Mouse (Mus musculus) frontal cortex, postnatal 25 days (tissue): ENCODE data around the gene Arl3.
"Not testable (repeated sequence)": the region's sequence is repeated elsewhere in the genome, so short reads cannot be mapped to it uniquely, and the experiment has no call there.

Experiments used
- DNase-seq, 2 experiments: peaks; one replicate each; pipeline ENCODE4 v3.0.0; 2022; ENCODE audit warnings: low spot score in 2 of 2

Arl3 gene

DNA sequence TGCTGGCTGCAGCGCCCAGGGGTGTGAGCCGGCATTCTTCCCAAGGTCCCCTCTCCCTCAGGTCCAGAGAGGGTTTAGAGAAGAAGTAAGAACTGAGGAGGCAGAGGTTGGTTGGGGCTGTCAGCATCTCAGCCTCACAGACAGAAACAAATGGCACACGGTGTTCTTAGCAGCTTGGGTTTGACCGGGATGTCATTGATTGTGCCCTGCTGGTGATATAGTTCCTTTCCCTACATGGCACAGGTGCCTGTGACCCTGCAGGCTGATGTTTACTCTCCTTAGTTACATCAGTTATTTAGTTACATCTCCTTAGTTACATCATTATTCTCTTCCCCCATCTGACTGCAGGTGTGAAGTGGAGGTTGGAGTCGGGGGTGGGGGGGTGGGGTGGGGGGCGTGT lies 18.6 kb upstream of the Arl3 start:
- no peak for DNase-seq

DNA sequence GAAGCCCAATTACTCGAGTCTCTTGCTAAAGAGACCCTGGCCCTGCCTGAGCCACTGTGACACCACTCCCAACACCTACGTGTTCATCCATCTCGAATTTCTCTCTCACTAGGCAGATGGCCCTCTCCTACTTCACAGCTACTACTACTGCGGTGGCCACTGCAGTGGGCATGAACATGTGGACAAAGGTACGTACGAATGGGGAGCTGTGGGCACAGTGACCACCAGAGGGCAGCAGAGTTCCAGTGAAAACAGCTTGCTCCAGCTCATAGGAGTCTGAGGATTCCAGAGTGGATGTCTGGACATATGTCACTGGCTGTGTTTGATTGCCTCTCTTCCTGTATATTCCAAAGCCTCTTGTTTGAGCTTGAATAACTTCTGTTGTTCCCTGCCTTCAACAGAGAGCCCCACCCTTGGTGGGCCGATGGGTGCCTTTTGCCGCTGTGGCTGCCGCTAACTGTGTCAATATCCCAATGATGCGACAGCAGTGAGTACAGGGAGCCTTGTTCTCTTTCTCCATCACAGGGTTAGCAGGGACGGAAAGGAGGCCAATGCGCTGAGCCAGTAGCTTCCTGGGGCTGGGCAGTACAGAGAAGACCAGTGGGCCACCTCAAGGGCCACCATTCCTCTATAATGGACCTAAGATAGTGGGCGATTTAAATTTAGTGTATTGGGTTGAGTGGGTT lies 15.0 kb upstream of the Arl3 start:
- peak; percentile 84 to 85 for DNase-seq

DNA sequence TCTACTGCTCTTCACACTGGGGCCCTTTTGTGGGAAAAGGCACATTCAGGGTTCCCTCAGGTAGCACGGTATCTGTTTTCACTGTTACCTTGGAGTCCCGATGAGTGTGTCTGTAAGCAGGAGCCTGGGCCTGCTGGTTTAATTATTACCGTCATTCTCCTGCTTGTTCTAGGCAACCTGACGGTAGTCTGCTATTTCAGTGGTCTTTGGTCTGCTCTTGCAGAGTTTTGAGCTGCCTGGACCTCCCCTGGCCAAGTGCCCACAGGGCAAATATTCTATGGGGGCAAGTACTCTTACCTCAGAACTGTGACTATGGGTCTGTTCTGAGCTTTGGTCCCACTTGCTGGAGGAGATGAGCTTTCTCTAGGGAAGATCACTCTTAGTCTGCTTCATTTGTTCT lies 2.2 kb upstream of the Arl3 start:
- DNase-seq: no peak

DNA sequence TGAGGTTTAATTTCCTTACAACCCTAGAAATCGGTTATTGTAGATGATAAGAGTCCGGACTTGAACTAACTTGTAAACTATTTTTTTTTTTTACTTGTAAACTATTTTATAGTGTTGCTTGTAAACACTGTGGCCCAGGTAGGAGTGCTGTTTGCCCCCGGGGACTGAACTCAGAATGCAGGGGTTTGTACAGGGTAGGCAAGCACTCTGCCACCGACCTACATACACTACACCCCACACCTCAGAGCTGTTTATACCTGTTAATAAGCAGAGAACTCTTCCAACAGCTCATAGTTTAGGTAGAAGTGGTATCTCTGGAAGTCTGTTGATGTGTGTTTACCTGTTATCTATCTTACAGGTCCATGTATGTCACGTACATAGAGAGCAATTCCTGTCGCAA lies 992 bp upstream of the Arl3 start:
- no peak for DNase-seq

DNA sequence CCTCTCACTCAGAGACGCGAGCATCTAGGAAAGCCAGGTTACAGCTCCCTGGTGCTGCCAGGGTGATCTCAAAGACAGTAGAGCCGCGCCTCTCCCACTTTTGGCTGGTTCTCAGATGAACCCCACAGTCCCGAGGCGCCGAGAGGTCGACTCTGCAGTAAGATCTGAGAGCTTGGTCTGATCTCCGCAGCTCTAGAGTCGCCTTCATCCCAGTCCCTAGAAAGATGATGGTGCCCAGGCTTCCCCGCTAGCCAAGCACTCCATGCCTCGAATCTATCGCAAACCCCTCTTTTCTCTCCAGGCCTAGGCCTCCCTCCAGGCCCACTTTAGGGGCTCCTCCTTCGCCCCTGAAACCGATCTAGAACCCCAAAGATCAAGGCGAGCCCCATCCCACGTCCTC lies 450 bp downstream of the Arl3 start:
- DNase-seq: peak in 1 of 2 experiments; percentile 25

DNA sequence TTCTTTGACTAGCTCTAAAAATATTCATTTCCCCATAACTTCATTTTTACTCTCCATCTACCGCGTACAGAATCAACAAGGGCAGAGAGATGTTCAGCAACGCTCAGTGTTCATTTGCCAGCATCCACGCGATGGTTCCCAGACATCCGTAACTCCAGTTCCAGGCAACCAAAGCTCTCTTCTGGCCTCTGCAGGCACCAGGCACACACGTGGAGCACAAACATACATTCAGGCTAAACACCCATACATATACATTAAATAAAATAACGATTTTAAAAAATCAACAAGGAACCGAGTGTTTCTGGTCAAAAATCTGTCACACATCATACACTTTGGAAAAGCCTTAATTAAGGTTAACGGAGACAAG lies 1.1 kb downstream of the Arl3 start:
- no peak for DNase-seq

DNA sequence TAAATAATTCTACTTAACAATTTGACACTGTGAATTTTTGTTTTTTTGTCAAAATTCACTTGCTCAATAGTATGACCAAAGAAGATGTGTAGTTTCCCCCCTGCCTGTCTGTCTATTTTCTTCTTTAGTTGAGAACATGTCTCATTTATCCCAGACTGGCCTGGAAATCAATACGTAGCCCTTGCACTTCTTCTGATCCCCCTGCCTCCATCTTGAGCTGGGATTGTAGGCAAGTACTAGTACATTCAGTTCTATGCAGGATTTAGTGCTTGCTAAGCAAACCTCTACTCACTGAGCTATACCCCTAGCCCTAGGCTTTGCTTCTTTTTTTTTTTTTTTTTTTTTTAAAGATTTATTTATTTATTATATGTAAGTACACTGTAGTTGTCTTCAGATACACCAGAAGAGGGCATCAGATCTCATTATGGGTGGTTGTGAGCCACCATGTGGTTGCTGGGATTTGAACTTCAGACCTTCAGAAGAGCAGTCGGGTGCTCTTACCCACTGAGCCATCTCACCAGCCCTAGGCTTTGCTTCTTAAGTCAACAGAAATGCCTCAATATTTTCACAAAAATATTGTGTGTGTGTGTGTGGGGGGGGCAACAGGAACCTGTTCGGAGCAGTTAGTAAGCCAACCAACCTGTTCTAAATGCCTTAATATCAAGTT lies 1.7 kb downstream of the Arl3 start:
- not testable (repeated sequence) for DNase-seq

DNA sequence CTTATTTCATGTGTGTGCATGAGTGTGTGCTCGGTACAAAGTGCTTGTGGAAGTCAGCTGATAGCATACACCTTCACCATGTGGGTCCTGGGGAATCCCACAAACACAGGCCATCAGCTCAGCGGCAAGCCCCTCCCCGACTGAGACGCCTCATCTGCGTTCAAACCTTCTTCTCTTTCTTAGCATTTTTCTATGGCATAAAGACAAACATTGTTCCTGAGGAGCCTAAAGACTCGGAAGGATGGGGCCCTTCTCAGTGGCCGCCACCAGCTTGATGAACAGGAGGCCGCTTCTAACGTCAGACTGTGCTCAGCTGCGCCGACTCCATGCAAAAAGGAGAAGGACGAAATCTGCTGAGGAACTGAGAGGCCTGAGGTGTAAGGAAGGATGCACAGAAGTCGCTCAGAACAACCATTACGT lies 8.9 kb downstream of the Arl3 start:
- DNase-seq: no peak

DNA sequence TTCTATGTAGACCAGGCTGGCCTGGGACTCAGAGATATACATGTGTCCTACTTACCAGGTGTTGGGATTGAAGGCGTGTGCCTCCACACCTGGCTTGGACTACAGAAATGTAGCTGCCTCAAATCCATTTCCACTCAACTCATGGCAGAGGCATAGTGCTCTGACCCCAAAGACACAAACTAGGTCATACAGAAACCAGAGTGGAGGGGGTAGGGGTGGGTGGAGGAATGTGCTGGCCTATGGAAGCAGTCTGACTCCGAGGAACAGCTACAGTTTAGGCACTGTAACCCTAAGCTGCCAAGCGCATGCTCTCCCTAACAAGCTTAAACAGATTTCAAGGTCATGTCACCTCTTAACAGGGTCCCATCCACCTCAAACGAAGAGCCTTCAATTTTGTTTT lies 9.4 kb downstream of the Arl3 start:
- no peak for DNase-seq

DNA sequence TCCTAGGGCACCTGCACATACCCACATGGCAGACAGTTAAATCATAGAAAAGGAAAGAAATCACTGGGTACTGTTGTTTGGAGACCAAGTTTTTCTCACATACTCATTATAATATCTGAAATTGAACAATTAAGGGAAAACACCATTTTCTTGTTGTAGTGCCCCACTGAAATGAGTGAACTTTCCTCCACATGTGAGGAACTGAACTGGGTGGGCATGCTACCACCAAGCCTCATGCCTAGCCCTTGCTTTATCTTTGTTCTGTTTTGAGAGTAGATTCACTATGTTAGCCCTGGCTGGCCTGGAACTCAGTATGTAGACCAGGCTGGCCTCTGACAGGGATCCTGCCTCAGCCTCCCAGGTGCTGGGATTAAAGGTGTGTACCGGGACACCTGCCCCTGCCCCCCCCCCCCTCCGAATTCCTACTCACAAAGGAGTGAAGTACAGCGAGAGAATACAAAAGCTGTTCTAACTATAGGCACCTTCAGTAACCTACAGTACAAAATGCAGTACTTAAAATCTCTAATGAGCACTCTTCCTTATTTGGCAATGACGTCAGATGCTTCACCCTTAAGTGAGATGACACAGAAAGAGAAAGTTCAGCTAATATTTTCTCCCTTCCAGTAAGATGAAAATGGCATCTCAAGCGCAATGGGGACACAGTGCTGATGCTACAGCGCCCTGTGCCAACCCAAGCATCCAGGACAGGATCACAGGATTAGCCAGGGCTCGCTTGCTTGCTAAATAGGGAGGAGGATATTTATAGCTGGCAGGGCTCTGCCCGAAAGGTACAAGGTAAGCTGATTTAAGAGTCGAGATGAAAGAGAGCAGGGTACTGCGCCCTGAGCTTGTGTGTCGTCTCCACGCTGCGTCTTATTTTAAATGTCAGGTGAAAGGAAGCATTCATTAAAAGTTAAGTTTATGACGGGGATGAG lies 10.2 kb downstream of the Arl3 start:
- no peak for DNase-seq

DNA sequence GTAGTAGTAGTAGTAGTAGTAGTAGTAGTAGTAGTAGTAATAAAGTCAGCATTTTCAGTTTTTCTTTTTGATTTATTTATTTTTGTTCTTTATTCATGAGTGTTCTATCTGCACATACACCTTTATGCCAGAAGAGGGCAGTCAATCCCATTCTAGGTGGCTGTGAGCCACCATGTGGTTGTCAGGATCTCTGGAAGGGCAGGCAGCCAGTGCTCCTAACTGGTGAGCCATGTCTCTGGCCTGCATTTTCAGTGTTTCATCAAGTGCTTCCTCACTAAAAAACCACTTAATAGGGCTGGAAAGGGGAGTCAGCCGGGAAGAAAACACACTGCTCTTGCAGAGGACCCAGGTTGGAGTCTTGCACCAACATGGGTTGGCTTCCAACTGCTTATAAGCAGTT lies 10.9 kb downstream of the Arl3 start:
- peak in 1 of 2 experiments; percentile 20 for DNase-seq

DNA sequence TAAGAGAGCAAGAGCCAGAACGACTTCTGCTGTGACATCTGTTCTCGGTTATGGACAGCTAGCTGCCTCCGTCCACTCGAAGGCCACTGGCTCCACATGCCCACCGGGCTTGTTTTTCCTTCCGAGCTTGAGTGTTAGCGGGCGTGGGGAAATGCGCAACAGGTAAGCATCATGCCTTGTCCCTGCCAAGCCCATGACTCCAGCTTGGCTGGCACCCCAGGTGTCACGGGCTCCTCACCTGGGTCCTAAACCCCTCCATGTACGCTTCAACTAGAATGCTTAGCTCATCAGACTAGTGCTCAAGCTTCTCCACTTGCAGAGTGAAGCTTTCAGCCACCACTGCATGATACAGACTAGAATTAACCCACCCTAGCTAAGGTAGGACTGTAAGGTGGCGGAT lies 14.4 kb downstream of the Arl3 start:
- DNase-seq: no peak

DNA sequence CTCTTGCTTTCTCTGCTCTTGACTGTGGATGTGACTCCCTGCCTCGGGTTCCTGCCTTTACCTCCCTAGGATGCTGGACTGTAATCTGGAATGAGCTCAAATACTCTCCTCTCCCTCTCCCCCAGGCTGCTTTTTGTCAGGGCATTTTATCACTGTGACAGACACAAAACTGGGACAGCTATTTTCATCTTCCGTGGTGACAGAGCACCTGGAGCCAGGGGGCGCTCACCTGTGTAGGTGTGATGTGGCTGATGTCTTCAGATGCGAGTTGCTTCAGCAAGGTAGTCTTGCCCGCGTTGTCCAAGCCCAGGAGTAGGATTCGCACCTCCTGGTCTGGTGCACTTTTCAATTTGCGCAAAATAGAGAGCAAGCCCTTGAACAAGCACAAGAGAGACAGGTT lies 15.0 kb downstream of the Arl3 start:
- no peak for DNase-seq

DNA sequence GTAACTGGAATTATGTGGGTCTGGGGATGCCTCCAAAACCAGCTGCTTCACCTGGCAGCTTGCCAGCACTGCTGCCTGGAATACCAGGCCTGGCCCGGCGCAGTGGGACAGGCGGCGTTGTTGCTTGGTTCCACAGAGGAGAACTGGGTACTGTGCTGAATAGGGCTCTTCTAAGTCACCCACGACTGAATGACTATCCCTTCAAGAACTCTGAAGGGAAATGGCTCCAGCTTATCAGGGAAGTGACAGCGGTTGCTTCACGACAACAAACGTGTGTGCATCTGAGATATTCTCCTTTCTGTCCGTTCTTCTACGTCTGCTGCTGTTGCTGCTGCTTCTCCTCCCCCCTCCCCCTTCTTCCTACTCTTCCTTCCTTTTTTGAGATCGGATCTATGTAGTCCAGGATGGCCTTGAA lies 19.4 kb downstream of the Arl3 start:
- no peak for DNase-seq

DNA sequence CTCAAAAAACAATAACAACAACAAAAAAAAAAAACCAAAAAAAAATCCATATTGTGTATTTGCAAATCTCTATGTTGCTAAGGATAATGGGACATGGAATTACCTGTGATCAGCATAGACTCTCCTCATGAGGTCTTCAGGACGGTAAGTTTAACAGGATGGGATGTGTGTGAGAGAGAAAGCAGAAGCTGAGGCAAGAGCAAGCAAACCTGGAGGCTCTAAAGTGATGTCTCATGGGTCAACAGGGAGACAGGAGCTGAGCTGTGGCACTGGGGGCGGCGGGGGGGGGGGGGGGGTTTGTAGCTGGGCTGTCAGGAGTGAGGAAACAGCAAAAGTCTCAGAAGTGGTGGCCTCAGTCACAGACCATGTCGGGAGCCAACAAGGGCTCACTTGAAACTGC lies 20.5 kb downstream of the Arl3 start:
- DNase-seq: no peak

DNA sequence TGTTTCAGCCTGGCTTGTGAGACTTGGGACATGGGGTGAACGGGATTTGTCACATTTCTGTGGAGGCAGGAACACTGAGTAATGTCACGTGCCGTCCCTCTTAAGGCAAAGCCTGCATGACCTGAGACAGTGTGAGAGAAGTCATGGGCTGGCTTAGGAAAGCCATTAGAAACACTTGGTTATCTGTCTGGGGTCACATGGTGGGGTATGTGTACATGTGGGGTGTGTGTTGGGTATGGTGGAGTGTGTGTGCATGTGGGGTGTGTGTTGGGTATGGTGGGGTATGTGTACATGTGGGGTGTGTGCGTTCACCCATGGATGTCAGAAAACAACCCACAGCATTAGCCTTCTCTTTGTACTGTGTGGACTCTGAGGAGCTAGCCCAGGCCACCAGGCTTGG lies 22.6 kb downstream of the Arl3 start:
- no peak for DNase-seq

DNA sequence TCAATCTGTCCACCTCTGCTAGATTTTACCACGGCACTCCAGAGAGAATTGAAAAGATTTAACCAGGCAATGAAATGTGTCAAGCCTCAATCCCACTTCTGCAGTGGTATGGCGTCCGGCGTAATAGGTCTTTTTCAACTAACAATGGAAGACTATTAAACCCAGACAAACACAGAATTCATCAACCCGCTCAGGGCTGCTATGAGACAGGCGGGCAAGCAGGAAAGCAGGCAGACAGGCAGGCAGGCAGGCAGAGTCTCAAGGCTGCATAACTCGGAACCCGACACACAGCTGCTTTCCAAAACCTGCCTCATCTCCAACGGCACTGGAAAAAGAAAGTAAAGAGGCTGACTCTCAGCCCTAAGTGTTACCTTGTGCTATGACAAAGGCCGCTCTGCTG lies 24.9 kb downstream of the Arl3 start:
- no peak for DNase-seq

DNA sequence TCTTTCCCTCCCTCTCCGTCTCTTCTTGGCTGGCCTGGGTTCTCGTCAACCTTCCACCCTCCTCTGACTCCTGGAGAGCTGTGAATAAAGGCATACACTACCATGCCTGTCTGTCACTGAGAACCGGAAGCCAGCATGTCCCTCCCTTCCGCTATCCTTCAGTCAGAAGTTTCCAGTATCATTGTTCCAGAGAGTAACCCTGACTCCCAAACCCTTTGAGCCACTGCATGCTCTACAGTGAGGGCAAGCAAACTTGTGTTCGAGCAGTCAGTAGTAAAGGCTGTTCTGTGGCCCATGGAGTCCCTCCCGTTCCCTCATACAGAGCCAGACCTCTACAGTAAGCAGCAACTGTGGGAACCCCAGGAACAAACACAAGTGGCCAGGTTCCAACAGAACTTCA lies 25.4 kb downstream of the Arl3 start:
- no peak for DNase-seq

DNA sequence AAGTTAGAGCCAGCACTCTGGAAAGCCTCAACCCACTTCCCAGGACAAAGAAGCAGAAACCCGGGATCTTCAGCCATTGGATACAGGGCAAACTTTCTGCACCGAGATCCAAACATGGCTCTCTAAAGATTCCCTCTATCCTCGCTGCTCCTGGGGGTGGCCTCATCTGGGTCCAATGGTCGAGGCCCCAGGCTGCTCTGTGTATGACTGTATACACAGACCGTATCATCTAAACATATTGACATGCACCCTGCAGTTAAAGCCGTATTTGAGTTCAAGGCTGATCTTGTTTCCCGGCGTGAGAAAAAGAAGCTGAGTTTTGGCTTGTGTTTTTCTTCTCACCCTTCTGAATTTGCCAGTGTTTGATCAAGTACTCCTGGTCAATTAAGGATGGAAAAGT lies 30.2 kb downstream of the Arl3 start:
- DNase-seq: no peak

DNA sequence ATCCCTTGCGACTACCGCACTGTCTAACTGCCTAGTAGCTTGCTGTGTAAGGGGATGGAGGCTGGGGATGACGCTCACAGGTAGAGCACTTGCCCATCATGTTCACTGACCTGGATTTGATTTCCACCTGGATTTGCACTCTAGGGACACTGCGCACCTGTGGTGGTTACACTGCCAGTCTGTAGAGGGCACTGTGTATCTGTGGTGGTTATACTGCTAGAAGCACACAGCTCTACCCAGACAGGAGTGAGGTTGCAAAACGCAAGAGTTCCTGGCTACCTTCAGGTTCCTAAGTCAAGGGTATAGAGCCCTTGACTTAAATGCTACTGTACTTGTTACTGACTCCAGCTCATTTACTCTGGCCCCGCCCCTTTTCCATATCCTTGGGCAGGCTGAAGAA lies 34.8 kb downstream of the Arl3 start:
- no peak for DNase-seq

DNA sequence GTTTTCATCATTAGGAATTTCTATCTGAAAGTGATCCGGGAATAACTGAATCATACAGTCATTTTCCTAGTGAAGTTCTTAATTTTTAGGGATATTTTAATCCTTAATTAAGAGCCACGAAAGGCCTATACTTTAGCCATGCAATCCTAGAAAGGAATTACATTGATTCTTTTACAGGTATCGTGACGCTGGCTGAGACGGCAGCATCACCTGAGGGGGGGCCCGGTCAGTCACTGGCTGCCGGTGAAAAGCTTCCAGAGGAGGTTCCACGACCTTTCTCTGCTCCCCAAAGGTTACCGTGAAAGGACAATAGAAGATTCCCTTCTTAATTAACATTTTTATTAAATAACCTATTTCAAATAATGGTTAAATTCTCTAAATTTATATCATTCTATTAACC lies 35.6 kb downstream of the Arl3 start:
- DNase-seq: no peak

DNA sequence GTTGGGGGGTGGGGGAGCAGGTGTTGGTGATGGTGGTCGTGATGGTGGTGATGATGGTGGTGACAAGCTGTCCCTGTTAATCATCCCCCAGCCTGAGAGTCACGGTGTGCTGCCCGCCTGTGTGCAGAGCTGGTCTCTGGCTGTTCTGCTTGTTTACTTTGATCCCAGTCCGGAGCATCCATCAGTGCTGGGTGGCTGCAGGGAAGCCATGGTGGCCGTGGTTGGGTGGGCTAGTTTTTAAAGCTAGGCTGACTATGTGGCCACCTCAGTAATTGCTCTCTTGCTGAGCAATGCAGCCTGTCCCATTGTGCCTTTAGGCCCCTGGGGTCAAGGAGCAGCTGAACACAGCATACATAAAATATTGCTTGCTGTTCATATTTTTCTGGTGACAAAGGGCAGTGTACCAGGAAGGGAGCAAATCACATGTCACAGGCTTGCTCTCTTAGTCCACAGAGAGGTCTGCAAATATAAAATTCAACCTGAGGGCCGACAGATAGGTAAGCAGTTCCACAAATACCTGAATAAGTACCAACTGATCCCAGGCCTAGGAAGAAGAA lies 38.4 kb downstream of the Arl3 start:
- DNase-seq: no peak

DNA sequence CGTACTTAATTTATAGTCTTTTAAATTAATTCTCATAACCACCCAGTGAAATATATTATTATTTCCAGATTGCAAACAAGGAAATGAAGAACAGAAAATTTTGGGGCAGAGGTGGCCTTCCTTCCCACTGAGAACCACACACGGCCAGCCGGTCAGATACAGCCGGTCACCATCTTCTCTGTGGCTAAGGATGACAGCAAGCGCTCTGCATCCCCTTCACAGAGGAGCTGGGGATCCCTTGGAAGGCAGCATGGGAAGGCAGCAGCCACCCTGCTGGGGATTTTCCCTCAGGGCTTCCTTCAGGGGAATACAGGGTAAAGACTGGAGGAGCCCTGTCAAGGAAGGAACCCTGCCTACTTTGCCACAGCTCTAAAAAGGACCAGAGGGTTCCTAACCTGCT lies 39.5 kb downstream of the Arl3 start:
- no peak for DNase-seq
